Mouse (Mus musculus) E14TG2a.4 (cell line): ENCODE data around the gene Lbx1.

Experiments
- H3K27me3 ChIP-seq: 2 replicates; pipeline ENCODE4 v1.6.1; 2014; ENCODE audit warnings: low read length, control low read depth; ENCODE audit not compliant: insufficient read depth
- H3K36me3 ChIP-seq: 2 replicates; pipeline ENCODE4 v1.6.1; 2014; ENCODE audit warnings: low read length, control low read depth; ENCODE audit not compliant: insufficient read depth
- H3K4me1 ChIP-seq: replicated peaks from 2 replicates; pipeline ENCODE4 v1.6.1; 2014; ENCODE audit warnings: low read depth, low read length, control low read depth
- H3K4me3 ChIP-seq: replicated peaks from 2 replicates; pipeline ENCODE4 v1.5.1; 2014; ENCODE audit warnings: mild to moderate bottlenecking, low read length
- H3K9me3 ChIP-seq: 2 replicates; pipeline ENCODE4 v1.6.1; 2014; ENCODE audit warnings: low read length, control low read depth
- CTCF ChIP-seq: conservative IDR thresholded peaks from 2 replicates; pipeline ENCODE4 v1.5.1; 2014; ENCODE audit warnings: low read length
- NANOG ChIP-seq: IDR thresholded peaks from 2 replicates; pipeline ENCODE4 v1.6.1; 2014; ENCODE audit warnings: borderline replicate concordance, low read length, mixed read lengths
- POU5F1 ChIP-seq: IDR thresholded peaks from 2 replicates; pipeline ENCODE4 v1.6.1; 2014; ENCODE audit warnings: low read length, borderline replicate concordance

Lbx1 gene

GRCm38 (mm10) chr19:45237099-45237498 is 1.5 kb upstream of the Lbx1 start:
- H3K27me3 ChIP-seq, result peaks cover 98% of the 10 kb centered on the region
- no peak for TF ChIP-seq CTCF
- TF ChIP-seq POU5F1, result no peak
- no peak for TF ChIP-seq NANOG
- H3K4me1 ChIP-seq, result peaks cover 36% of the 10 kb centered on the region
- peak overlapping the region; percentile 79; the same call in 1 of the 2 replicates for H3K4me3 ChIP-seq
- no peaks in the 10 kb centered on the region for H3K36me3 ChIP-seq
- H3K9me3 ChIP-seq, result peaks cover 18% of the 10 kb centered on the region

- TF ChIP-seq NANOG, result no peak
- no peak for TF ChIP-seq CTCF
- no peak for TF ChIP-seq POU5F1
- Histone ChIP-seq H3K4me3 (peak overlapping the region; percentile 79), H3K27me3 (peaks cover 98% of the 10 kb centered on the region), H3K9me3 (peaks cover 18% of the 10 kb centered on the region), H3K4me1 (peaks cover 37% of the 10 kb centered on the region), H3K36me3 (no peaks in the 10 kb centered on the region)
These were observed 841 bp upstream of the Lbx1 start for GRCm38 (mm10) chr19:45236363-45236942.

GRCm38 (mm10) chr19:45235331-45235741 is 276 bp downstream of the Lbx1 start:
- no peaks in the 10 kb centered on the region for H3K36me3 ChIP-seq
- H3K27me3 ChIP-seq, result peaks cover 95% of the 10 kb centered on the region
- peak overlapping the region; percentile 65 for H3K4me3 ChIP-seq
- peaks cover 18% of the 10 kb centered on the region for H3K9me3 ChIP-seq
- peaks cover 41% of the 10 kb centered on the region for H3K4me1 ChIP-seq
- TF ChIP-seq CTCF (no peak), POU5F1 (no peak), NANOG (no peak)

GRCm38 (mm10) chr19:45234771-45235231 is 811 bp downstream of the Lbx1 start:
- Histone ChIP-seq H3K36me3 (no peaks in the 10 kb centered on the region), H3K4me3 (peak overlapping the region; percentile 65), H3K9me3 (peaks cover 18% of the 10 kb centered on the region), H3K27me3 (peaks cover 95% of the 10 kb centered on the region), H3K4me1 (peaks cover 46% of the 10 kb centered on the region)
- no peak for TF ChIP-seq POU5F1
- no peak for TF ChIP-seq CTCF
- TF ChIP-seq NANOG, result no peak

- Histone ChIP-seq H3K27me3 (peaks cover 95% of the 10 kb centered on the region), H3K36me3 (no peaks in the 10 kb centered on the region), H3K4me3 (peak overlapping the region; percentile 65), H3K4me1 (peaks cover 51% of the 10 kb centered on the region), H3K9me3 (peaks cover 18% of the 10 kb centered on the region)
- no peak for TF ChIP-seq POU5F1
- no peak for TF ChIP-seq NANOG
- TF ChIP-seq CTCF, result no peak
These were observed 1.3 kb downstream of the Lbx1 start for GRCm38 (mm10) chr19:45234191-45234770.

GRCm38 (mm10) chr19:45233496-45234127 is 2.0 kb downstream of the Lbx1 start:
- Histone ChIP-seq H3K4me1 (peaks cover 51% of the 10 kb centered on the region), H3K9me3 (peaks cover 17% of the 10 kb centered on the region), H3K36me3 (no peaks in the 10 kb centered on the region), H3K4me3 (peak overlapping the region; percentile 39), H3K27me3 (peaks cover 95% of the 10 kb centered on the region)
- TF ChIP-seq CTCF (no peak), NANOG (no peak), POU5F1 (no peak)

- peaks cover 51% of the 10 kb centered on the region for H3K4me1 ChIP-seq
- peaks cover 95% of the 10 kb centered on the region for H3K27me3 ChIP-seq
- peak overlapping the region; percentile 39; the same call in 1 of the 2 replicates for H3K4me3 ChIP-seq
- TF ChIP-seq CTCF (no peak), NANOG (no peak), POU5F1 (no peak)
- H3K36me3 ChIP-seq, result no peaks in the 10 kb centered on the region
- H3K9me3 ChIP-seq, result peaks cover 9% of the 10 kb centered on the region
These were observed 2.9 kb downstream of the Lbx1 start for GRCm38 (mm10) chr19:45232443-45233410.

GRCm38 (mm10) chr19:45232036-45232410 is 3.6 kb downstream of the Lbx1 start:
- Histone ChIP-seq H3K4me3 (no peak overlapping the region), H3K36me3 (no peaks in the 10 kb centered on the region), H3K27me3 (peaks cover 95% of the 10 kb centered on the region), H3K9me3 (peaks cover 2% of the 10 kb centered on the region), H3K4me1 (peaks cover 47% of the 10 kb centered on the region)
- TF ChIP-seq POU5F1, result no peak
- TF ChIP-seq NANOG, result no peak
- no peak for TF ChIP-seq CTCF
